In the genomic region with DNA sequence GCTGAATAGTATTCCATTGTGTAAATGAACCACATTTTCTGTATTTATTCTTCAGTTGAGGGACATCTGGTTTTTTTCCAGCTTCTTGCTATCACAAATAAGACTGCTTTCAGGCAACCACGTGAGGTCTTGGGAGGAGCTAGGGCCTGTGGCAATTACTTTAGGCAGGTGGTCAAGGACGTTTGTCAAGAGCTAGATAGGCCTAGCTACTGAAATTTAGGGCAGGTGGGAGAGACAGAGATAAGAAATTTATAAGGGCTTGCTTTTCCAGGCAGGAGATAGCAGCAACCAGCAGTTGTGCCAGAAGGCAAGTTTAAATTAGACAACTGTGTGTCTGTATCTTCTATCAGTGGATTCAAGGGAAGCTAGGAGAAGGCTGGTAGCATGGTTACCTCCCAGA, we compare ENCODE assay signal across 22 mouse cellular contexts. TPM values are rescaled to one million over a fixed set of nuclear protein-coding genes. Genes with fewer than 3 reads are reported as not detected.
DNase-seq lines count a peak whose midpoint lies in the region; ATAC-seq and TF ChIP-seq lines count a peak whose summit lies in the region.
"Had no signal": no experiment of that assay in that cellular context is flagged by ENCODE, and none has a peak within 500 bp of the region (broad histone marks: within the 10 kb centered on the region; RNA-seq: fewer than 3 reads in every experiment).

No protein-coding gene starts in this region.

- TF ChIP-seq RAD21 in MEL (IDR thresholded peaks at IDR 0.05; ENCODE audit: low read depth, low read length), result no peak

- TF ChIP-seq CTCF in MEL (IDR thresholded peaks at IDR 0.05 in 2 of 3, conservative IDR thresholded peaks at IDR 0.05 in 1 of 3; ENCODE audit: control insufficient read depth in 1 of 3, insufficient read depth in 1 of 3, low read depth in 2 of 3, low read length in 3 of 3, poor library complexity in 1 of 3, severe bottlenecking in 1 of 3), result no peak
- TF ChIP-seq CTCF in lung, adult 2 months (IDR thresholded peaks at IDR 0.05; ENCODE audit: insufficient read depth, low read length), result no peak
- no peak for TF ChIP-seq CTCF in cerebellum, adult 2 months (IDR thresholded peaks at IDR 0.05; ENCODE audit: borderline replicate concordance, insufficient read depth, low read depth, low read length)

- DNase-seq in MEL (ENCODE audit: low read depth, low spot score), result no peak
- DNase-seq in lung, adult 2 months, result no peak
- DNase-seq in cerebellum, adult 2 months, result no peak
- no peak for DNase-seq in limb, embryonic 10.5 days (ENCODE audit: low spot score)
- DNase-seq: adrenal gland, adult 2 months; adrenal gland, adult 8-10 months; adrenal gland, postnatal 10 days; adrenal gland, postnatal 14 days; adrenal gland, postnatal 25 days; adrenal gland, postnatal 36 days; B cell, adult 2 months; cerebellum, adult 11 months; cerebellum, adult 11-12 months; cerebellum, adult 18-20 months; cerebellum, adult 8-10 months had no signal

- no peaks in the 10 kb centered on the region for H3K27me3 ChIP-seq in MEL (ENCODE audit: control insufficient read depth in 1 of 2, insufficient read depth in 2 of 2, low read length in 2 of 2)
- H3K27me3 ChIP-seq in cerebellum, adult 2 months (ENCODE audit: control insufficient read depth, insufficient read depth, low read length), result no peaks in the 10 kb centered on the region
- no peaks in the 10 kb centered on the region for H3K27me3 ChIP-seq in limb, embryonic 10.5 days (ENCODE audit: low read depth, poor library complexity, severe bottlenecking)
- H3K27me3 ChIP-seq: CH12.LX had no signal

- ATAC-seq in megakaryocyte progenitor cell, adult 5-6 weeks (replicated peaks; ENCODE audit: poor library complexity), result 0 out of 2 replicates have a peak, but pooled peaks have one; percentile 26
- 0 out of 2 replicates have a peak, but pooled peaks have one; percentile 30 for ATAC-seq in megakaryocyte-erythroid progenitor cell, adult 5-6 weeks (replicated peaks; ENCODE audit: low FRiP score, low TSS enrichment, poor library complexity, severe bottlenecking)
- ATAC-seq: activated CD4-positive, CD25-positive, alpha-beta regulatory T cell, adult 4 months; CD4-positive, CD25-positive, alpha-beta regulatory T cell, adult 4 months; Patski had no signal

- peak; percentile 42 to 56; a peak in 3 of 4 replicates for TF ChIP-seq EP300 in MEL (IDR thresholded peaks at IDR 0.05; ENCODE audit: low read depth in 1 of 2, low read length in 2 of 2)

- no peak overlapping the region for H3K4me3 ChIP-seq in MEL (ENCODE audit: control insufficient read depth in 1 of 2, insufficient read depth in 1 of 2, low read depth in 2 of 2, low read length in 2 of 2)
- H3K4me3 ChIP-seq in lung, adult 2 months (replicated peaks; ENCODE audit: extremely low read depth, low read depth, low read length), result no peak overlapping the region
- no peak overlapping the region for H3K4me3 ChIP-seq in cerebellum, adult 2 months (replicated peaks; ENCODE audit: insufficient read depth, low read depth, low read length)
- no peak overlapping the region for H3K4me3 ChIP-seq in limb, embryonic 10.5 days

- no peak for TF ChIP-seq POLR2A in MEL (IDR thresholded peaks at IDR 0.05; ENCODE audit: control insufficient read depth in 1 of 2, insufficient read depth in 1 of 2, low read depth in 1 of 2, low read length in 2 of 2, poor library complexity in 1 of 2)
- no peak for TF ChIP-seq POLR2A in lung, adult 2 months (IDR thresholded peaks at IDR 0.05; ENCODE audit: borderline replicate concordance, extremely low read depth, low read depth, low read length)
- TF ChIP-seq POLR2A in cerebellum, adult 2 months (IDR thresholded peaks at IDR 0.05; ENCODE audit: borderline replicate concordance, insufficient read depth, low read length), result no peak

- 51% methylated on average over 2 of the region's 2 CpGs for WGBS in lung, adult 2 months
- WGBS in cerebellum, adult 2 months, result 70% methylated on average over 2 of the region's 2 CpGs
- WGBS in limb, embryonic 10.5 days, result 66% methylated on average over 2 of the region's 2 CpGs

- H3K36me3 ChIP-seq in MEL (ENCODE audit: control insufficient read depth in 1 of 2, insufficient read depth in 2 of 2, low read length in 2 of 2), result no peaks in the 10 kb centered on the region; a peak in 1 of 4 replicates
- H3K36me3 ChIP-seq in limb, embryonic 10.5 days, result no peaks in the 10 kb centered on the region
- H3K36me3 ChIP-seq: G1E had no signal

- no peaks in the 10 kb centered on the region for H3K9me3 ChIP-seq in MEL (replicated peaks; ENCODE audit: insufficient read depth, low read length)
- H3K9me3 ChIP-seq in limb, embryonic 10.5 days (replicated peaks), result no peaks in the 10 kb centered on the region
- H3K9me3 ChIP-seq: G1E had no signal

- H3K27ac ChIP-seq in MEL (ENCODE audit: control insufficient read depth, low read depth, low read length), result no peak overlapping the region
- H3K27ac ChIP-seq in cerebellum, adult 2 months (ENCODE audit: insufficient read depth, low read length), result no peak overlapping the region
- no peak overlapping the region for H3K27ac ChIP-seq in limb, embryonic 10.5 days

- H3K79me2 ChIP-seq in MEL (ENCODE audit: control insufficient read depth, insufficient read depth, low read length, poor library complexity), result no peaks in the 10 kb centered on the region

- no peak overlapping the region for H3K9ac ChIP-seq in MEL (ENCODE audit: control insufficient read depth, low read depth, low read length, poor library complexity, severe bottlenecking)

- no peaks in the 10 kb centered on the region for H3K4me1 ChIP-seq in MEL (ENCODE audit: control insufficient read depth in 1 of 2, insufficient read depth in 2 of 2, low read length in 2 of 2)
- no peaks in the 10 kb centered on the region for H3K4me1 ChIP-seq in lung, adult 2 months (ENCODE audit: control insufficient read depth, insufficient read depth, low read length)
- H3K4me1 ChIP-seq in cerebellum, adult 2 months (ENCODE audit: control insufficient read depth, insufficient read depth, low read length), result no peaks in the 10 kb centered on the region
- H3K4me1 ChIP-seq in limb, embryonic 10.5 days, result no peaks in the 10 kb centered on the region

TF ChIP-seq in MEL, 35 proteins besides CTCF, POLR2A, EP300 and RAD21:
- peak; percentile 77 for TF ChIP-seq TCF12 (IDR thresholded peaks at IDR 0.05; ENCODE audit: low read depth, low read length)
- no peak for TF ChIP-seq UBTF (IDR thresholded peaks at IDR 0.05; ENCODE audit: borderline replicate concordance, insufficient read depth, low read depth, low read length)
- no peak for TF ChIP-seq MYC (IDR thresholded peaks at IDR 0.05; ENCODE audit: low read depth, low read length)
- TF ChIP-seq USF1 (IDR thresholded peaks at IDR 0.05; ENCODE audit: low read depth, low read length), result peak; percentile 65
- TF ChIP-seq ETS1 (IDR thresholded peaks at IDR 0.05; ENCODE audit: low read depth, low read length), result peak; percentile 45; the same call in 1 of the 2 replicates
- TF ChIP-seq CHD2 (IDR thresholded peaks at IDR 0.05; ENCODE audit: low read length), result no peak
- TF ChIP-seq GATA1 (IDR thresholded peaks at IDR 0.05; ENCODE audit: low read depth, low read length), result peak; percentile 43; the same call in 1 of the 2 replicates
- TF ChIP-seq RCOR1 (IDR thresholded peaks at IDR 0.05; ENCODE audit: low read depth, low read length), result no peak

RNA-seq across cellular contexts. Expression of gene Hmgn5, which starts 7.7 kb away (rescaled TPM):
- 9.8 and 13.8 TPM in 2 replicates for total RNA-seq in MEL (2012; rRNA removed)
- polyA plus RNA-seq in MEL (2012; ENCODE audit: insufficient read depth in 1 of 2, insufficient read length in 2 of 2, low read depth in 1 of 2, low replicate concordance in 2 of 2, missing spikeins in 1 of 2), result 100 to 1,000 TPM; 102 to 164 TPM
- 142 and 149 TPM in 2 replicates for total RNA-seq in megakaryocyte progenitor cell, adult 5-6 weeks (2015)
- total RNA-seq in megakaryocyte progenitor cell, adult 5-6 weeks (2017), result 52.1 and 62.9 TPM in 2 replicates
- total RNA-seq in megakaryocyte-erythroid progenitor cell, adult 5-6 weeks (2014; fragmentation: Nextera tagmentation), result 81.0 and 104 TPM in 2 replicates
- total RNA-seq in megakaryocyte-erythroid progenitor cell, adult 5-6 weeks (2017), result 94.9 and 102 TPM in 2 replicates
- polyA plus RNA-seq in lung, adult 2 months (2012; rRNA removed), result 0.36 and 0.69 TPM in 2 replicates
- polyA plus RNA-seq in cerebellum, adult 2 months (2012; rRNA removed), result 6.2 and 8.6 TPM in 2 replicates
- polyA plus RNA-seq in limb, embryonic 10.5 days (2016; fragmentation: Nextera tagmentation; extraction: Ambion mirVana), result 16.8 and 19.7 TPM in 2 replicates
